Mouse (Mus musculus) kidney, embryonic 14.5 days (tissue): ENCODE data around the gene Spata48. TPM values are rescaled to one million over a fixed set of nuclear protein-coding genes. Genes with fewer than 3 reads are reported as not detected.
A peak's percentile ranks its signal among the peaks of the same experiment; 100 is the strongest.

Source experiments
- ATAC-seq: fragments of 200-750 bp; cut with Nextera tagmentation; 2 replicates; pipeline ENCODE4 v1.8.0; 2017; ENCODE audit warnings: moderate number of reproducible peaks, mild to moderate bottlenecking, moderate TSS enrichment, moderate library complexity; ENCODE audit not compliant: low FRiP score, low TSS enrichment
- H3K27ac ChIP-seq: fragments of 300-500 bp; sonication (generic); 2 replicates; pipeline ENCODE4 v1.5.1; 2014; ENCODE audit warnings: low read depth, mild to moderate bottlenecking, low read length, moderate library complexity, mixed read lengths
- H3K27me3 ChIP-seq: fragments of 300-500 bp; sonication (generic); 2 replicates; pipeline ENCODE4 v1.6.1; 2014; ENCODE audit warnings: mild to moderate bottlenecking, low read length; ENCODE audit not compliant: control insufficient read depth, insufficient read depth
- H3K36me3 ChIP-seq: fragments of 300-500 bp; sonication (generic); 2 replicates; pipeline ENCODE4 v1.6.1; 2014; ENCODE audit warnings: low read length, mixed read lengths; ENCODE audit not compliant: control insufficient read depth, insufficient read depth
- H3K4me1 ChIP-seq: fragments of 300-500 bp; sonication (generic); 2 replicates; pipeline ENCODE4 v1.6.1; 2014; ENCODE audit warnings: low read length, mixed read lengths; ENCODE audit not compliant: control insufficient read depth, insufficient read depth
- H3K4me2 ChIP-seq: fragments of 300-500 bp; sonication (generic); replicated peaks from 2 replicates; pipeline ENCODE4 v1.6.1; 2014; ENCODE audit warnings: low read depth, mild to moderate bottlenecking, low read length
- H3K4me3 ChIP-seq: fragments of 300-500 bp; sonication (generic); 2 replicates; pipeline ENCODE4 v1.5.1; 2014; ENCODE audit warnings: mild to moderate bottlenecking, low read length
- H3K9ac ChIP-seq: fragments of 300-500 bp; sonication (generic); 2 replicates; pipeline ENCODE4 v1.6.1; 2014; ENCODE audit warnings: low read depth, mild to moderate bottlenecking, low read length, moderate library complexity
- H3K9me3 ChIP-seq: fragments of 300-500 bp; sonication (generic); 2 replicates; pipeline ENCODE4 v1.6.1; 2016; ENCODE audit warnings: low read length; ENCODE audit not compliant: control insufficient read depth
- WGBS: fragments of 180-500 bp; shearing (Covaris S2); extraction: QIAGEN DNeasy Blood & Tissue Kit; methylation state at CpG from one replicate; pipeline ENCODE4 v1.1.7; 2014; 5-methylcytosine and 5-hydroxymethylcytosine counted together
- polyA plus RNA-seq: library from polyadenylated mRNA; unstranded; fragments of >200 nt; fragmentation: Nextera tagmentation; extraction: Ambion mirVana; gene quantifications from 2 replicates; pipeline ENCODE4 v1.2.1, GENCODE M21; 2014

Spata48 gene
- polyA plus RNA-seq, 1 experiment from 2014 or later = 2.7 TPM

DNA sequence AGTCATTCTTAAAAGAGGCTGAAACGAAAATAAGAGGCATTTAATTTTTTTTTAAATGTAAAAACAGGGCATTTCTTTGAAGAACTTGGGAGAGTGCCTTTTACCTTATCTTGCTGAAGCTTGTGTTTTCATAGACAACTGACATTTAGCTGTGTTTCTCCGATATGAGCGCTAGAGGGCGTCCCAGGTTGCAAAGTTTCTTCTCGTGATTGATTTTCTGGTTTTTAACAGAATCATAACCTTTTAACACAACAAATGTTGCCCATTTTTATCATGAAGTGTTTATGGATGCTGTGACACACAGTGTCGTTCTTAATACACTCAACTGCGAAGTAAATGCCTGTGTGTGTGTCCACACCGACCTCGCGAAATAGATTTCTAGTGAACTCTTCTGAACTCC, 38.0 kb downstream of the Spata48 start:
- Histone ChIP-seq H3K9me3 (no peaks in the 10 kb centered on the region), H3K27ac (no peak overlapping the region), H3K27me3 (no peaks in the 10 kb centered on the region), H3K4me3 (no peak overlapping the region), H3K4me1 (no peaks in the 10 kb centered on the region), H3K36me3 (no peaks in the 10 kb centered on the region), H3K4me2 (no peak overlapping the region), H3K9ac (no peak overlapping the region)
- 24% methylated on average over 10 of the region's 10 CpGs for WGBS
- no peak for ATAC-seq

DNA sequence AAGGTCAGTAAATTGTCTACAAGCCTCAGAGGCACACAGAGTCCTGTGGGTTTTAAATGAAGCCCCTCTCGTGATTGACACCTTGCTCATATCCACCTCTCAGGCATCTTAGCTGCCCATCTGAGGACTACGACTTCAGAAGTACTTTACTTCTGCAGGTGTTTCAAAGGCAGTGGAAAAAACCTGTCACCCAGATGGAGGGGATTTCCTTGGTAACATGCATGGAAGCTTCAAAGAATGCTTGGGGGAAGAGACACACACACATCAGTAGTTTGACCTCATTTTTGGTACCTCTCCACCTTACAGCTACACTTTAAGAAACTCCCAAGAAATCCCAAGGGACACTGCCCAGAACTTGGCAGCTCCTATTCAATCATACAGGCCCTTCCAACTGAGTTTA, 44.3 kb downstream of the Spata48 start:
- no peak for ATAC-seq
- no peaks in the 10 kb centered on the region for H3K27me3 ChIP-seq
- H3K4me3 ChIP-seq = no peak overlapping the region
- no peaks in the 10 kb centered on the region for H3K9me3 ChIP-seq
- 83% methylated on average over 2 of the region's 2 CpGs for WGBS
- no peak overlapping the region for H3K27ac ChIP-seq
- H3K4me1 ChIP-seq = no peaks in the 10 kb centered on the region
- no peak overlapping the region for H3K4me2 ChIP-seq
- H3K36me3 ChIP-seq = no peaks in the 10 kb centered on the region
- H3K9ac ChIP-seq = no peak overlapping the region

DNA sequence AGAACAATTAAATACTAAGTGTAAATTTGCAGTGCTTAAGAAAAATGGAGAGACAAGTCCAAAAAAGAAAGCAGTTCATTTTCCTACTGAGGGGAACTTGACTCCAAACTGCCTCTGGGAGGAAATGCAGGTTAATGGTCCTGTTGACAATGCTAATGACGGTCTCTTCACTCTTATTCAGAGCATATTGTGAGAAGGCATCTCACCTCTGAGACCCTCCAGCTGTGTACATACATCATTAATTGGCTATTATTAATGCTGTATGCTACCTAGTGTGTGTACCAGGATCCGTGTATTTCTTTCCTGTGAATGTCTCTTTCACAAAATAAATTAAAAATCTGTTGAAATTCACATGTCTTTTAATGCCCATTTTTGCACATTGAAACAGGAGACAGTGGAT, 47.5 kb downstream of the Spata48 start:
- Histone ChIP-seq H3K4me2 (no peak overlapping the region), H3K27me3 (no peaks in the 10 kb centered on the region), H3K36me3 (no peaks in the 10 kb centered on the region), H3K9ac (no peak overlapping the region), H3K27ac (no peak overlapping the region), H3K4me1 (no peaks in the 10 kb centered on the region), H3K9me3 (no peaks in the 10 kb centered on the region), H3K4me3 (no peak overlapping the region)
- peak; percentile 81; the same call in 1 of the 2 replicates for ATAC-seq
- 33% methylated on average over 2 of the region's 2 CpGs for WGBS

DNA sequence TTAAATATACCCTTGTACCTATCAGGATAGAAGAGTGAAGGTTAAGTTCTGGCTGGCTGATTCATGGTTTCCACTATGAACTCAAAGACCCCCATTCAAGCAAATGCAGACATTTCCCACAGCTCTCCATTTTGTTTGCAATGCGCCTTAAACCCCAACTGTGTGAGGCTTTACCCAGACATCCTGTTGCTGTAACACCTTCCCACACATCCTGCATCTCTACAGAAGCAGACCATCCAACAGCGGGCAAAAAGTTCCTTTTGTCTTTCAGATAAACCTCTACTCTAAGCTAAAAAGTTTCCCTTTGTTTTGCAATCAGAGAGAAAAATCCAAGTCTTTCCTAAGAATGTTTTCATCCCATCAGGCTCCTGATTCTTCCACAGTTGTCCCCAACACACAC, 50.2 kb downstream of the Spata48 start:
- Histone ChIP-seq H3K4me1 (no peaks in the 10 kb centered on the region), H3K9me3 (no peaks in the 10 kb centered on the region), H3K4me2 (no peak overlapping the region), H3K36me3 (no peaks in the 10 kb centered on the region), H3K4me3 (no peak overlapping the region), H3K27ac (no peak overlapping the region), H3K9ac (no peak overlapping the region), H3K27me3 (no peaks in the 10 kb centered on the region)
- no peak for ATAC-seq
- 66% methylated on average over 2 of the region's 2 CpGs for WGBS

DNA sequence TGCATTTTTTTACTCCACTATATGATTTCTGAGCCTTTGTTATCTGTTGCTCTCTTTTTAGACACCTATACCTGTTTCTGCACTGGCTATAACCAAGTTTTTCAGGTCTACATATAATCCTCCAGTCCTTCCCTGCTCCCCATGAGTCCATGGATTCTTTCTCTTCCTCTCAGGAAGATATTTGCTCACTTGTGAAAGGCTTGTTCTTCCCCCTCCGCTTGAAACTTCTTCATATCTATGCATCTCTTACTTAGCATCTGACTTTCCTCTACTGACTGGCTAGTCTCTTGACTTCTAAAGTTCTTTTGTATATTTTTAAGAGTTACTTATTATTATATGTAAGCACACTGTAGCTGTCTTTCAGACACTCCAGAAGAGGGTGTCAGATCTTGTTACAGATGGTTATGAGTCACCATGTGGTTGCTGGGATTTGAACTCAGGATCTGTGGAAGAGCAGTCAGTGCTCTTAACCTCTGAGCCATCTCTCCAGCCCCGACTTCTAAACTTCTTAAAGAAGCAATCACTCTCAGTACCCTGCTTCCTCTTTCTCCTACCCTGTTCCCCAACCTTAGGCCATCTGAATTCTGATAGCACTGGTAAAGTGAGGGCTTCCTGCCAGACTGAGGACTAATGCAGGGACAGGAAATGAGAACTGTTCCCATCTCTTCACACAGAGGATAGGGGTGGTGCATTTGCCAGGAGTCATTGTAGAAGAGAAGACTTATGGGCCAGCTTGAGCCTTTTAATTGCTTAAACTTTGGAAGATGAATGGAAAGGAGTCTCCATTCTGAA, 51.3 kb downstream of the Spata48 start:
- H3K9me3 ChIP-seq = no peaks in the 10 kb centered on the region

DNA sequence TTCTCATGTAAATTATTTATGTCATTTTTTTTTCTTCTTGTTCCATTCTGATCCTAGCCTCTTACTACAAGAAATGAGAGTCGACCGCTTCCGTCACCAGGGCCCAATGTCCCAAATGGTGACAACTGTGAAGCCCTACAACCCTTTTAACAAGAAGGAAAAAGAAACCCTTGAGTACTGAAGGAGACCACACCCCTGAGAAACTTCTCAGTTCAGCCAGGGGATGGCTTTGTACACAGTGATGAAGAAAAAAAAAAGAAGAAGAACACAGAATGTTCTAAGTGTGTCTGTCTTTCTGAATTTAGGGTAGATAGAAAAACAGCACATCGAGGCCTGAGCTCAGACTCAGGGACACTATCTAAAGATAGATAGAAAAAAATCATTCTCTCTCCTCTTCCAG, 53.0 kb downstream of the Spata48 start:
- H3K9me3 ChIP-seq = no peaks in the 10 kb centered on the region
- WGBS = 98% methylated on average over 4 of the region's 4 CpGs
- H3K36me3 ChIP-seq = no peaks in the 10 kb centered on the region
- H3K9ac ChIP-seq = no peak overlapping the region
- H3K27ac ChIP-seq = no peak overlapping the region
- no peaks in the 10 kb centered on the region for H3K4me1 ChIP-seq
- H3K4me2 ChIP-seq = no peak overlapping the region
- ATAC-seq = no peak
- H3K4me3 ChIP-seq = no peak overlapping the region
- no peaks in the 10 kb centered on the region for H3K27me3 ChIP-seq

More for the DNA sequence above, 51.3 kb downstream of the Spata48 start:
- H3K4me2 ChIP-seq = no peak overlapping the region
- no peak overlapping the region for H3K9ac ChIP-seq
- no peaks in the 10 kb centered on the region for H3K36me3 ChIP-seq
- no peaks in the 10 kb centered on the region for H3K27me3 ChIP-seq
- no peak for ATAC-seq
- 82% methylated on average over 2 of the region's 2 CpGs for WGBS
- H3K4me1 ChIP-seq = no peaks in the 10 kb centered on the region
- H3K4me3 ChIP-seq = no peak overlapping the region
- no peak overlapping the region for H3K27ac ChIP-seq

DNA sequence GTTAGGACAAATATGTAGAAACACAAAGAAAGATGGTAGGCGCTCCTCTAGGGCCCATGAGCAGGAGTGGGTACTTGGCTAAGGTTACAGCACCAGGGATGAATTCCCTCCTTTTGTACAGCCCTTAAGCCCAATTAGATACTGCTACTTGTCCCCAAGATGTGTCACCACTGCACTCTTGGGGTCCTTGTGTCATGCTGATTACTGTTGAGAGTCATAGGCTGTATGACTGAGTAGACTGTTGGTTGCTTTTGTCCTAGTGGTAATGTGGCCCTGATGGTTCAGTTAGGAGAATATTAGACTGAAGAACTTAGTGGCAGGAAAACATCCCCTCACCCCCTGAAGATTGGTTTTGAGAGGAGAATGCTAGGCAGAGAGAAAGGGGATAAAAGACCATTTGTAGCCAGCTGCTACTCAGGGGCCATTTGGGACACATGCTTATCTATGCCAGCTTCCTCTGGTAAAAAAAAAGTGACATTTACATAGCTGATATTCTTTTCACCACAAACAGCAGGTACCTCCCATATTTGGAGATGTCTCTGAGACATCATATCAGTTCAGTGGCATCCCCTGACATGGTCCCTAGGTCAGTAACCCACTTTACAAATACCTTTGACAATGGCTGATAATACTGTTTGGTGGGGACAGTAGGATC, 56.0 kb downstream of the Spata48 start:
- H3K4me1 ChIP-seq = no peaks in the 10 kb centered on the region
- no peaks in the 10 kb centered on the region for H3K27me3 ChIP-seq

DNA sequence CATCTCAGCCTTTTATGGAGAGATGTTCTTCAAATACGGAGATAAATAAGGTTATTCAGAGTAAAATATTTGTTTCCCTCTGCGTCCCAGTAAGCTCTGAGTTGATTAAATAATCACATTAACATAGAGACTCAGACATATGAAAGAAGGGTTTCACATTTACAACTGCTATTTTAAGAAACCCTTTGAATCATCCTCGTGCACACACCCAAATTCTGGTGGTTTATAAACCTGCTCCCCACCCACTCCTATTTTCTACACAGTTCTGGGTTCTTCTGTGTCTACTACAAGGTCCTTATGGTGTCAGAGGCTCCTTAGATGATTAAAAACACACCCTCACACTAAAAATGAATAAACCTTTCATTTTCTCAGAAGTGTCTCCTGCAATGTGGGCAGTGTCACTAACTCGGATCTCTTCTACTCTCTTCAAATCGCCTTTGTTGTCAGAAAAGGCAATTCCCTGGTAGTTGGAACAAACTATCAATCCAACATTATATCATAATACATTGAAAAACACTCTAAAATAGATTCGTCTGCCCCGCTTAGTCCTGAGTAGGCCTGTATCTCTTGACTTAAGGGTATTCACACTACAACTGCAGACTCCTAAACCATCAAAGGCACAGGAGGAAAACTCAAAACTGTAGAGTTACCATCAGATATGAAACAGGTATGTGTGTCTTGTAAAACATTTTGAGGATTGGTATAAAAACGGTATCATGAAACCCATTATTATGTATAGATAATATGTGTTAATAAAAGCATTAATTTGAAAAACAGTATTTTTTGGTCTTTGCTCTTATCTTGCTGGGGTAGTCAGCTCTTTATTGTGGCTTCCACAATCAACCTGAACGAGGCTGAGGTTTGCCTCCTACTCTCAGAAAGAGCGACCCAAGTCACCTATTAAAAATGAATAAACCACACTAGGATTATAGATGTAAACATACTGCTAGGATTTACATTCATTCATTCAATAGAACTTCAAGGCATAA, 57.7 kb downstream of the Spata48 start:
- no peak overlapping the region for H3K4me2 ChIP-seq
- 84% methylated on average over 10 of the region's 10 CpGs for WGBS
- no peaks in the 10 kb centered on the region for H3K27me3 ChIP-seq
- H3K9me3 ChIP-seq = no peaks in the 10 kb centered on the region
- no peaks in the 10 kb centered on the region for H3K4me1 ChIP-seq
- no peak overlapping the region for H3K4me3 ChIP-seq
- H3K9ac ChIP-seq = no peak overlapping the region
- H3K36me3 ChIP-seq = no peaks in the 10 kb centered on the region
- no peak overlapping the region for H3K27ac ChIP-seq
- no peak for ATAC-seq

More for the DNA sequence above, 56.0 kb downstream of the Spata48 start:
- H3K9me3 ChIP-seq = no peaks in the 10 kb centered on the region
- H3K27ac ChIP-seq = no peak overlapping the region
- no peak overlapping the region for H3K4me2 ChIP-seq
- H3K9ac ChIP-seq = no peak overlapping the region
- no peak overlapping the region for H3K4me3 ChIP-seq
- no peaks in the 10 kb centered on the region for H3K36me3 ChIP-seq
- 89% methylated on average over 1 of the region's 1 CpGs for WGBS
- no peak for ATAC-seq
